Mouse (Mus musculus): ENCODE data around the gene Rusc2.

DNA sequence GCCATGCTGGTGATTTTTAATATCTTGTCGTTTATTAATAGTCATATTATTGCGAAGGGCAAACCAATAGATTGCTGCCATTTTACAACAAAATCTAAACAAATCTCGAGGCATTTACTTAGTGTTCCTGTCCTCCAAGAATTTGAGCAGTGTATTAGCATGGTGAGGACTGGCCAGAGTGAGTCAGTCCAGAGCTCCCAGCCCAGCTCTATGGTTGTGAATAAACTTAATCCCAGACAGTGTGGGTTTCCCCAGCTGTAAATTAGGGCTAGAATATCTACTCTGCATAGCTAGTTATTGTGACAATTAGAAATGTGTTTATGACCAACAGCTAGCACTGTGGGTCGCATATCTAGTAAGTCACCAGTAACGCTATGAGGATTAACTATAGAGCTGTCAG is 14.6 kb downstream of the Rusc2 start:
- TF ChIP-seq POLR2A (IDR thresholded peaks at IDR 0.05; ENCODE audit: extremely low read depth, insufficient read depth, low read length): no peak
- TF ChIP-seq CTCF (IDR thresholded peaks at IDR 0.05; ENCODE audit: extremely low read depth, insufficient read depth, low read length): no peak
